Mouse (Mus musculus): Measurements from ENCODE around the gene Ugdh.

The Ugdh gene

DNA sequence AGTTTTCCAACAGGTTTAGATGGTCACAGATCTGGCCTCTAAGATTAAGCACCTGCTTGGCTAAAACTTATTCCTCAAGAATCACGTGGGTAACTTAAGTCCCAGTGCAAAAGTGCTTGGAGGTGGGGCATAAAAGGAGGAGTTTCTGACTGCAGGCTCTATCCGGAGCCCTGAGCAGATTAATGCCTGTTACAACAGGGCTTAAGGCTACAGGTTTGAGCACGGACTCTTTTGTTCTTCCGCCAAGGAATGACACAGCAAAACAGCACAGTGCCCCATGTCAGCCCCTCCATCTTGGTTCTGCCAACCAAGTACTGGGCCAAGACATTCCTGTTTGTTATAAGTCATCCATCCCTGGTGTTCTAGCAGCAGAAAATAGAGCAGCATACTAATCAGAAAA is 7.4 kb downstream of the Ugdh start:
- DNase-seq (ENCODE audit: low read depth, low spot score), result no peak

GRCm38 (mm10) chr5:65425251-65425650 is 10.5 kb downstream of the Ugdh start:
- no peak for DNase-seq (ENCODE audit: low read depth, low spot score)

- DNase-seq (ENCODE audit: low read depth, low spot score), result no peak
These were observed 11.5 kb downstream of the Ugdh start for GRCm38 (mm10) chr5:65424215-65424614.

DNA sequence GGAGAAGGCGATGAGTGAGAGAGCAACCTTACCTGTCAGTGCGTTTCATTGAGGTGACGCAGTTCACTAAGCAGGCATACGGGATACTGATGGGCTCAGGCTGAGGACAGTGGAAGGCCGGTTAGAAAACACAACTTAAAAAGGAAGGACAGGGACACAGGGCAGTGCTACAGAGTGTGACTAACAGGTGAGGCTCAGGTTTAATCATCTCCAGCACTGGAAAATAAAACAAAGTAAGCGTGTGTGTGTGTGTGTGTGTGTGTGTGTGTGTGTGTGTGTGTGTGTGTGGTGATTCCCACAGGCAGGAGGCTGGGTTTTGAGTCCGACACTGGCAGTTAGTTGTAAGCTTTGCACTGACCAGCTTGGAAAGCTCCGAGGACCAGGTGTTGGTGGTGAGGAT is 12.9 kb downstream of the Ugdh start:
- no peak for DNase-seq (ENCODE audit: low read depth, low spot score)

DNA sequence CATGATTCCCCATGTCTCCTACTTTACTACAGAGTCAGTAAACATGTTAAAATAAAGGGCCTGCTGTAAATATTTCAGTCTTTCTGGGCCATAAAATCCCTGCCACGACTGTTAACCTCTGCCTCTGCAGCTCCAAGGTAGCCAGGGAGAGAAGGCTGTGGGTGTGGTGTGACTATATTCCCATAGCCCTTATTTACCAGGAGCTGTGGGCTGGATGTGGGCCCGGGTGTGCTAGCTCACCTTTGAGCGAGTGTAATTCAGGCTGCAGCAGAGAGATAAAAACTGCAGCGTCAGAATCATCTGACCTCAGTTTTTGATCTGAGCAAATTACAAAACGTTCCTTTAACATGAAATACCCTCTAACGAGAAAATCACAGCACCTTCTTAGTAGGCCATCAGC is 14.9 kb downstream of the Ugdh start:
- no peak for DNase-seq (ENCODE audit: low read depth, low spot score)

- no peak for DNase-seq (ENCODE audit: low read depth, low spot score)
These were observed 16.6 kb downstream of the Ugdh start for GRCm38 (mm10) chr5:65419136-65419535.

DNA sequence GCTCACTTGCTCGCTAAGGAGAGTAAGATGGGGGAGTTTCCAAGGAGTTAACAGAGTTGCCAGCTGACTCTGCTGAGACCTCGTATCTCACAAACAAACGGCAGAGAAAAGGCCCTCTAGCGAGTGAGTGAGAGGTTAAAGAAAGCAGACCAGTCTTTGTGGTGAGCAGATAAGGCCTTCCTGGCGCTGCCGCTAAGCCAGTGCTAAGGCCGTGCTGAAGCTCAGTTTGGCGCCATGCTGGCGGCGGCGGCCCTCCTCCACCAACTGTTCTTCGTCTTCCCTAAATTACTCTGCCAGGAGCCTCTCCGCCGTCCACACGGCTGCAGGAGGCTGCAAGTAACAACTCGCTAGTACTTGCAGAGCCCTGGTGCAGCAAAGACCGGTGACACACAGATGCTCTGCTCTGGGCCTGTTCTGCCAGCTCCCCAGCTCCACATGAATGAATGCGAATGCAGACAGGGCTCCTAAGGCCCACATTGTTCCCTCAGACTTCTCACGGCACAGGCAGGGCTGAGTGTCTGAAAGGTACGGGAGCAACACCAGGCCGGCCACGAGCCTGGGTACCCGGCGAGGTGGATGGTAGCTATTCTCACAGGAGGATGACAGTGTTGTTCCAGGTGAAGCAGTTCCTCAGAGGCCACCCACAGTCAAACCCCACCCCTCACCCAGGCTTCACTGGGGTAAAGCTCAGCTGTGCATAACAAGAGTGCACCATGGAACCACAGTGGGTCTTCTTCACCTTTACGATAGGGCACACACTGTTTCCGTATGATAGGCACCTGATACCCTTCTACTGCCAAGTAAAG is 19.9 kb downstream of the Ugdh start:
- no peak for DNase-seq (ENCODE audit: low read depth, low spot score)

DNA sequence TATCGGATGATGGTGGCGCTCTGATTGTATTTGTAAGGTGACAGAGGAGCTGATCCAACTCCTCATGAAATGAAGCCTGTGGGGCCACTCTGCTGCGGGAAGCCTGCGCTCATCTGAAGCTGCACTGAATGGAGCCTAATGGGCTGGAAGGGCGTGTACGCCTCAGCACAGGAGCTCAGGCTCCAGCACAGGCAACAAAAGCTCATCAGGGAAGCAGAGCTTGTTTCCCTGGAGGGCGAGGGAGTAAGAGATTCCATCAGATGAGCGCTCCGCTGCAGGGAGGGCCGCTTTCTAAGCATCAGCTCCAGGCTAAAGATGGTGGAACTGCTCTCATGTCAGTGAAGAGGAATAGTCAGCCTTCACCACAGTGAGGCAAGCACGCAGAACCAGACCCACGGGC is 27.8 kb downstream of the Ugdh start:
- no peak for DNase-seq (ENCODE audit: low read depth, low spot score)

- DNase-seq (ENCODE audit: low read depth, low spot score), result no peak
These were observed 34.3 kb downstream of the Ugdh start for GRCm38 (mm10) chr5:65401251-65401994.

GRCm38 (mm10) chr5:65394425-65394824 is 41.3 kb downstream of the Ugdh start:
- DNase-seq (ENCODE audit: low read depth, low spot score), result no peak

DNA sequence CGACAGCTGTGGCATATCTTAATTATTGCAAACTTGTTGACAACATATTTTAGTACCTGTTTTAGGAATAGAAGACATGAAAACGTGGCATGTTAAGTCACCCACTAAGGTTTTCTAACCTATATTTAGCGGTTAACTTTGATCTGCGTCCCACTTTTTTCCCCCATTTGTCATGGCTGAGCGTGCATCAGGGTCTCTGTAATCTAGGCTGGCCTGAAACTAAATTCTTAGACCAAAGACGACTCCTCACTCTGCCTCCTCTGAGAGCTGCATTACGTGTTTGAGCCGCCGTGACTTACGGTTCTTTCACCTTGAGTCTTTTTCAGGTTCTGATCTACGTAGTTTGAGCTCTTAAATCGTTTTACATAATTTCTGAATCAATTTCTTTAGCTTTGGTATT is 44.0 kb downstream of the Ugdh start:
- DNase-seq (ENCODE audit: low read depth, low spot score), result no peak

GRCm38 (mm10) chr5:65390648-65391644 is 44.8 kb downstream of the Ugdh start, which contains the start of the genes Rpl9 and Lias:
TSS of gene Rpl9 (minus strand) at chr5:65391444.
TSS of gene Lias (plus strand) at chr5:65391497.
- DNase-seq (ENCODE audit: low read depth, low spot score), result peak; percentile 93

DNA sequence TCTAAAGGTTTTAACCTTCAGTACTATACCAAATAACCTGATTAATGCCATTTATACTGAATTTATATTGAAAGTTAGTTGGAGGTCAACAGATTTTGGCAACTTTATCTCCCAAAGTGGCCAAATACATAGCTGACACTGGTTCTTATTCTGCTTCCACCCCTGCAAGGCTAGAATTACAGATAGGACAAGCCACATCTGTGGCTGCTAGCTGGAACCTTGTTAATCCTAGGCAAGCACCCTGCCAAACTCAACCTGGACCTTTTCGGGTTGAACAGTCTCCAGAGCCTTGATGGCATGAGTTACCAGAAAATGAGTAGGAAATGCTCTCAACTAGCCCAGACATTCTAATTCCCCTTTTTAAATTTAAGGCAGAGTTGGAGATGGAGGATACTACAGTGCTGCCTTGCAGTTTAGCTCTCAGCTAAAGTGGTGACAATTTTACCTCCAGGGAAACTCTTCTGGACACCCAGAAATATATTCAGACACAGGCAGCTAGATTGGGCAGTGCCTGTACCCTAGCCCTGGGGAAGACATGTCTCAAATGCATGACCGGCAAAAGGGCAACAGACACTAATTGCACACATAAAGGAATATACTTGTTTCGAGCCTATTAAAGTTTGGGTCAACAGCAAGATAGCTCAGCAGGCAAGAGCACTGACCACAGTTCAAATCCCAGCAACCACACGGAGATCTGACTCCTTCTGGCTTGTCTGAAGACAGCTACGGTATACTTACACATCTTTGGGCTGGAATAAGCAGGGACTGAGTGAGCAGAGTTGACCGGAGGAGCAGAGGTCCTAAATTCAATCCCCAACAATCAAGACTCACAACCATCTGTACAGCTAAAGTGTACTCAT is 48.5 kb downstream of the Ugdh start:
- no peak for DNase-seq (ENCODE audit: low read depth, low spot score)

GRCm38 (mm10) chr5:65385704-65386103 is 50.0 kb downstream of the Ugdh start:
- DNase-seq (ENCODE audit: low read depth, low spot score), result no peak

DNA sequence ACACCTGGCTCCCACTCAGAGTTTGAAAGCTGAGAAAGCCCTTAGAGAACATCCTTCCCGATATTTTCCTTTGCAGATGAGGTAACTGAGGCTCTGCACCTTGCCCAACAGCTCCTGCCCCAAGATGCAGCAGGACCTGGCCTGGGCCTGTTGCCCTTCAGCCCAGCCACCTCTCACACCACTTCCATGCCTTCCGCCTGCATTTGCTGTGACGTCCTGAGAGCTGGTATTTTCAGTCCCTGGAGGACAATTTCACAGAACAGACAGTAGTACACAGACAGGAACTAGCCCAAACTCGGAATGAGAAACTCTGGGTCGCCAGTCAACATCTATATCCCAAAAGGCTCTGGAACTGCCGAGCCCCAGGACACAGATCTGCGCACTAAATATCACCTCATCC is 61.0 kb downstream of the Ugdh start:
- no peak for DNase-seq (ENCODE audit: low read depth, low spot score)

DNA sequence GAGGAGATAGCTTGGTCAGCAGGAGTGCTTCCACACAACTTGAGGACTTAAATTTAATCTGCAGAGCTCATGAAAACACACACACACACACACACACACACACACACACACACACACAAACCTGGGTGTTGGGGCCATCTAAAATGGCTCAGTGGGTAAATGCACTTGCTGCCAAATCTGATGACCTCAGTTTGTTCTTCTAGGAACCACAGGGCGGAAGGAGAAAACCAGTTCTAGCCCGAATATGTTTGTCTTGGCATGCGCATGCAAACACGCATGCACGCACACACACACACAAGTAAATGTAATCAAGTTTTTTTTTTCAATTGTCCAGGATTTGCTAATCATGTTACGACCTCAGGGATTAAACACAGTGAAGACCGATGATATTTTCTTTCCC is 64.2 kb downstream of the Ugdh start:
- no peak for DNase-seq (ENCODE audit: low read depth, low spot score)

DNA sequence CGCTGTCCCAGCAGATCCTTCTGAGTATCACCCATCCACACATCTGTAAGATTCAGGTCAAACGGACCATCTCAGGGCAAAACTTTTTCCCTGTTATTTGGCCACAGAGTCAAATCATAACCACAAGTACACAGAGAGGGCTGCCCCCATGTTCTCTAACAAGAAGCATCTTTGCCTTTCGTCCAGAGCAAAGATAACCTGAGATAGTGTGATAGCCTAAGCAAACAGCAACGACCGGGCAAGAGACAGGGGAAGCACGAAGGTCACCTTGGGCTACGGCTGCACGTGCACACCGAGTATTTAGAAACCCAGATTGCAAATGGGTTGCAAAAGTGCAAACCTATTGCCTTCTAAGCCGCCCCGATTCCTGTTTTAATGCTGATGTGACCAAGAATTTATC is 67.9 kb downstream of the Ugdh start:
- no peak for DNase-seq (ENCODE audit: low read depth, low spot score)
